Mouse (Mus musculus) kidney, embryonic 14.5 days (tissue): ENCODE measurements around the gene Mtrex. TPM values are rescaled to one million over a fixed set of nuclear protein-coding genes. Genes with fewer than 3 reads are reported as not detected.

Experiments used
- ATAC-seq: fragments of 200-750 bp; cut with Nextera tagmentation; 2 replicates; pipeline ENCODE4 v1.8.0; 2017; ENCODE audit warnings: moderate number of reproducible peaks, mild to moderate bottlenecking, moderate TSS enrichment, moderate library complexity; ENCODE audit not compliant: low FRiP score, low TSS enrichment
- H3K27ac ChIP-seq: fragments of 300-500 bp; sonication (generic); 2 replicates; pipeline ENCODE4 v1.5.1; 2014; ENCODE audit warnings: low read depth, mild to moderate bottlenecking, low read length, moderate library complexity, mixed read lengths
- H3K27me3 ChIP-seq: fragments of 300-500 bp; sonication (generic); 2 replicates; pipeline ENCODE4 v1.6.1; 2014; ENCODE audit warnings: mild to moderate bottlenecking, low read length; ENCODE audit not compliant: control insufficient read depth, insufficient read depth
- H3K36me3 ChIP-seq: fragments of 300-500 bp; sonication (generic); 2 replicates; pipeline ENCODE4 v1.6.1; 2014; ENCODE audit warnings: low read length, mixed read lengths; ENCODE audit not compliant: control insufficient read depth, insufficient read depth
- H3K4me1 ChIP-seq: fragments of 300-500 bp; sonication (generic); 2 replicates; pipeline ENCODE4 v1.6.1; 2014; ENCODE audit warnings: low read length, mixed read lengths; ENCODE audit not compliant: control insufficient read depth, insufficient read depth
- H3K4me2 ChIP-seq: fragments of 300-500 bp; sonication (generic); replicated peaks from 2 replicates; pipeline ENCODE4 v1.6.1; 2014; ENCODE audit warnings: low read depth, mild to moderate bottlenecking, low read length
- H3K4me3 ChIP-seq: fragments of 300-500 bp; sonication (generic); 2 replicates; pipeline ENCODE4 v1.5.1; 2014; ENCODE audit warnings: mild to moderate bottlenecking, low read length
- H3K9ac ChIP-seq: fragments of 300-500 bp; sonication (generic); 2 replicates; pipeline ENCODE4 v1.6.1; 2014; ENCODE audit warnings: low read depth, mild to moderate bottlenecking, low read length, moderate library complexity
- H3K9me3 ChIP-seq: fragments of 300-500 bp; sonication (generic); 2 replicates; pipeline ENCODE4 v1.6.1; 2016; ENCODE audit warnings: low read length; ENCODE audit not compliant: control insufficient read depth
- WGBS: fragments of 180-500 bp; shearing (Covaris S2); extraction: QIAGEN DNeasy Blood & Tissue Kit; methylation state at CpG from one replicate; pipeline ENCODE4 v1.1.7; 2014; 5-methylcytosine and 5-hydroxymethylcytosine counted together
- polyA plus RNA-seq: library from polyadenylated mRNA; unstranded; fragments of >200 nt; fragmentation: Nextera tagmentation; extraction: Ambion mirVana; gene quantifications from 2 replicates; pipeline ENCODE4 v1.2.1, GENCODE M21; 2014

The Mtrex gene
- polyA plus RNA-seq, 1 experiment from 2014 or later = 86.4 TPM

- H3K27ac ChIP-seq = no peak overlapping the region
- 91% methylated on average over 16 of the region's 16 CpGs for WGBS
- no peaks in the 10 kb centered on the region for H3K4me1 ChIP-seq
- peaks cover 4% of the 10 kb centered on the region; the same call in 1 of the 2 replicates for H3K36me3 ChIP-seq
- H3K9me3 ChIP-seq = no peaks in the 10 kb centered on the region
- ATAC-seq = no peak
- H3K9ac ChIP-seq = no peak overlapping the region
- H3K4me2 ChIP-seq = no peak overlapping the region
- H3K27me3 ChIP-seq = no peaks in the 10 kb centered on the region
- H3K4me3 ChIP-seq = no peak overlapping the region
Measured at GRCm38 (mm10) chr13:112840241-112841087, 86.7 kb downstream of the Mtrex start.

- Histone ChIP-seq H3K4me2 (no peak overlapping the region), H3K36me3 (no peaks in the 10 kb centered on the region; the same call in 1 of the 2 replicates), H3K27me3 (no peaks in the 10 kb centered on the region), H3K9me3 (no peaks in the 10 kb centered on the region), H3K4me1 (0 out of 2 replicates have a peak, but pooled peaks cover 2% of the 10 kb centered on the region), H3K9ac (no peak overlapping the region), H3K27ac (no peak overlapping the region), H3K4me3 (no peak overlapping the region)
- no peak for ATAC-seq
- 92% methylated on average over 6 of the region's 6 CpGs for WGBS
Measured at GRCm38 (mm10) chr13:112838562-112839232, 88.5 kb downstream of the Mtrex start.

- ATAC-seq = no peak
- H3K4me1 ChIP-seq = peaks cover 9% of the 10 kb centered on the region; the same call in 1 of the 2 replicates
- no peaks in the 10 kb centered on the region for H3K9me3 ChIP-seq
- no peaks in the 10 kb centered on the region; the same call in 1 of the 2 replicates for H3K36me3 ChIP-seq
- no peak overlapping the region for H3K27ac ChIP-seq
- no peak overlapping the region for H3K9ac ChIP-seq
- H3K4me2 ChIP-seq = no peak overlapping the region
- no peak overlapping the region for H3K4me3 ChIP-seq
- 85% methylated on average over 9 of the region's 9 CpGs for WGBS
- no peaks in the 10 kb centered on the region for H3K27me3 ChIP-seq
Measured at GRCm38 (mm10) chr13:112837621-112838155, 89.5 kb downstream of the Mtrex start.

- Histone ChIP-seq H3K36me3 (no peaks in the 10 kb centered on the region), H3K9ac (no peak overlapping the region), H3K4me2 (no peak overlapping the region), H3K9me3 (no peaks in the 10 kb centered on the region), H3K27me3 (no peaks in the 10 kb centered on the region), H3K4me3 (no peak overlapping the region), H3K27ac (no peak overlapping the region), H3K4me1 (peaks cover 9% of the 10 kb centered on the region; the same call in 1 of the 2 replicates)
- no peak for ATAC-seq
- WGBS = 65% methylated on average over 2 of the region's 2 CpGs
Measured at GRCm38 (mm10) chr13:112836951-112837350, 90.2 kb downstream of the Mtrex start.

- H3K27me3 ChIP-seq = no peaks in the 10 kb centered on the region
- H3K4me2 ChIP-seq = no peak overlapping the region
- no peak overlapping the region for H3K27ac ChIP-seq
- 60% methylated on average over 12 of the region's 12 CpGs for WGBS
- ATAC-seq = no peak
- no peak overlapping the region for H3K9ac ChIP-seq
- peaks cover 9% of the 10 kb centered on the region; the same call in 1 of the 2 replicates for H3K4me1 ChIP-seq
- H3K36me3 ChIP-seq = no peaks in the 10 kb centered on the region
- no peaks in the 10 kb centered on the region for H3K9me3 ChIP-seq
- H3K4me3 ChIP-seq = no peak overlapping the region
Measured at GRCm38 (mm10) chr13:112835113-112835512, 92.1 kb downstream of the Mtrex start.

- H3K27ac ChIP-seq = no peak overlapping the region
- H3K9ac ChIP-seq = no peak overlapping the region
- no peaks in the 10 kb centered on the region for H3K36me3 ChIP-seq
- H3K4me2 ChIP-seq = no peak overlapping the region
- H3K9me3 ChIP-seq = no peaks in the 10 kb centered on the region
- H3K4me3 ChIP-seq = no peak overlapping the region
- H3K4me1 ChIP-seq = peaks cover 9% of the 10 kb centered on the region; the same call in 1 of the 2 replicates
- WGBS = 72% methylated on average over 3 of the region's 3 CpGs
- no peak for ATAC-seq
- H3K27me3 ChIP-seq = no peaks in the 10 kb centered on the region
Measured at GRCm38 (mm10) chr13:112833895-112834263, 93.3 kb downstream of the Mtrex start.

- Histone ChIP-seq H3K4me3 (no peak overlapping the region), H3K36me3 (no peaks in the 10 kb centered on the region), H3K27me3 (no peaks in the 10 kb centered on the region), H3K9ac (0 out of 2 replicates have a peak overlapping the region, but pooled peaks have one; percentile 18), H3K4me1 (peaks cover 9% of the 10 kb centered on the region; the same call in 1 of the 2 replicates), H3K4me2 (no peak overlapping the region; the same call in 1 of the 2 replicates), H3K9me3 (no peaks in the 10 kb centered on the region), H3K27ac (no peak overlapping the region; the same call in 1 of the 2 replicates)
- ATAC-seq = peak; percentile 74
- WGBS = 47% methylated on average over 20 of the region's 20 CpGs
Measured at GRCm38 (mm10) chr13:112833253-112833894, 93.8 kb downstream of the Mtrex start.

- ATAC-seq = no peak
- 4% methylated on average over 2 of the region's 2 CpGs for whole genome bisulfite sequencing
Measured at GRCm38 (mm10) chr13:112832589-112832988, 94.6 kb downstream of the Mtrex start.

More at GRCm38 (mm10) chr13:112832589-112832988, 94.6 kb downstream of the Mtrex start:
- no peak overlapping the region for H3K27ac ChIP-seq
- H3K4me2 ChIP-seq = no peak overlapping the region
- no peaks in the 10 kb centered on the region for H3K36me3 ChIP-seq
- peaks cover 9% of the 10 kb centered on the region; the same call in 1 of the 2 replicates for H3K4me1 ChIP-seq
- no peak overlapping the region for H3K4me3 ChIP-seq
- no peaks in the 10 kb centered on the region for H3K27me3 ChIP-seq
- no peak overlapping the region for H3K9ac ChIP-seq
- H3K9me3 ChIP-seq = no peaks in the 10 kb centered on the region
